Mouse (Mus musculus) forebrain, embryonic 13.5 days (tissue): ENCODE data around the gene Kctd2. TPM values are rescaled to one million over a fixed set of nuclear protein-coding genes. Genes with fewer than 3 reads are reported as not detected.
"Not testable (repeated sequence)": the region's sequence is repeated elsewhere in the genome, so short reads cannot be mapped to it uniquely, and the experiment has no call there.

Experiments
- ATAC-seq: fragments of 200-750 bp; cut with Nextera tagmentation; 2 replicates; pipeline ENCODE4 v1.8.0; 2017
- H3K27ac ChIP-seq: fragments of 300-500 bp; sonication (generic); 2 replicates; pipeline ENCODE4 v1.5.1; 2015; ENCODE audit warnings: inconsistent platforms, mild to moderate bottlenecking, moderate library complexity
- H3K27me3 ChIP-seq: fragments of 300-500 bp; sonication (generic); 2 replicates; pipeline ENCODE4 v1.6.1; 2015; ENCODE audit warnings: mild to moderate bottlenecking, inconsistent platforms
- H3K36me3 ChIP-seq: fragments of 300-500 bp; sonication (generic); 2 replicates; pipeline ENCODE4 v1.6.1; 2015; ENCODE audit warnings: mild to moderate bottlenecking, inconsistent platforms; ENCODE audit not compliant: poor library complexity, severe bottlenecking
- H3K4me1 ChIP-seq: fragments of 300-500 bp; sonication (generic); 2 replicates; pipeline ENCODE4 v1.6.1; 2015; ENCODE audit warnings: inconsistent platforms
- H3K4me2 ChIP-seq: fragments of 300-500 bp; sonication (generic); 2 replicates; pipeline ENCODE4 v1.6.1; 2015; ENCODE audit warnings: inconsistent platforms, mild to moderate bottlenecking, moderate library complexity
- H3K4me3 ChIP-seq: fragments of 300-500 bp; sonication (generic); 2 replicates; pipeline ENCODE4 v1.5.1; 2015; ENCODE audit warnings: mild to moderate bottlenecking, inconsistent platforms
- H3K9ac ChIP-seq: fragments of 300-500 bp; sonication (generic); 2 replicates; pipeline ENCODE4 v1.6.1; 2015; ENCODE audit warnings: mild to moderate bottlenecking, inconsistent platforms
- H3K9me3 ChIP-seq: fragments of 300-500 bp; sonication (generic); replicated peaks from 2 replicates; pipeline ENCODE4 v1.6.1; 2016; ENCODE audit warnings: inconsistent platforms
- WGBS: fragments of 180-500 bp; shearing (Covaris S2); methylation state at CpG from one replicate; pipeline ENCODE4 v1.1.7; 2015; 5-methylcytosine and 5-hydroxymethylcytosine counted together
- polyA plus RNA-seq: library from polyadenylated mRNA; unstranded; fragments of >200 nt; fragmentation: Nextera tagmentation; extraction: Ambion mirVana; gene quantifications from 2 replicates; pipeline ENCODE4 v1.2.1, GENCODE M21; 2015

The Kctd2 gene
- polyA plus RNA-seq, 1 experiment from 2014 or later, result 9.9 TPM

DNA sequence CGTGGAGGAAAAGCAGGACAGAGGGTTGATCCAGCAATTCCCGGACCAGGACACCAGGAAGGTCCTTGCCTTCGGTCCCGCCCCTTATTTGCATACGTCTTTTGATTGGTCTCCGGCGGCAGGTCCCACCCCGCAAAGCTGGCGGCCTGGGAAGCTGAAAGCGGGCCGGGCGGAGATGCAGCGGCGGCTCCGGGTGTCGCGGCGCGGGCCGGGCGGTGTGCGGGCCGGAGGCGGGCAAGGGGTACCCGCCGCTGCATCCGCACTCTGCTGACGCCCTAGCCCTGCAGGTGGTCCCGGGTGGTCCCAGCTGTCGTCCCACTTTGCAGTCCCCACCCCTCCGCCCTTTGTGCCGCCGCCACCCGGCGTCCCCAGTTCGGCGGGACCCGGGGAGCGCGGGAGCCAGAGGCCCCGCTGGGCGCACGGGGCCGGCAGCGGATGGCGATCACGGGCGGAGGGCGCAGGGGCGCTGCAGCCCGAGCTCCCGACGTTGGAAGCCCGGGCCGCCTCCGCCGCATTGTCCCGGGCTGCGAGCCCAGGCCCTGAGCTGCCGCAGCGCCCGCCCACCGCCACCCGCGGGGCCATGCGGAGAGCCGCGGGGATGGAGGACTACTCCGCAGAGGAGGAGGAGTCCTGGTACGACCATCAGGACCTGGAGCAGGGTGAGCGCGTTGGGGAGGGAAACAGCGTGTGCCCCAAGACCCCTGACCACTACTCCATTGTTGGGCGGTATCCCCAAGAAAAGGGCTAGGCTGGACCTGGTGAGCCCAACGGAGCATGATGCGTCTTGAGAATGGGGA is 38.0 kb upstream of the Kctd2 start, which contains the start of gene Cdr2l:
Gene Cdr2l (plus strand): TSS at position 174 of the 797 bp plus-strand sequence.
- Histone ChIP-seq H3K36me3 (no peaks in the 10 kb centered on the region), H3K27ac (peak within 1 kb of the TSS; percentile 93), H3K4me3 (peak within 1 kb of the TSS; percentile 68), H3K4me1 (peaks cover 41% of the 10 kb centered on the region), H3K4me2 (peak within 1 kb of the TSS; percentile 72), H3K9ac (peak within 1 kb of the TSS; percentile 93), H3K9me3 (0 out of 2 replicates have a peak, but pooled peaks cover 4% of the 10 kb centered on the region), H3K27me3 (no peaks in the 10 kb centered on the region)
- under 1% methylated on average over 64 of the region's 76 CpGs for WGBS
- peak; percentile 91 for ATAC-seq

DNA sequence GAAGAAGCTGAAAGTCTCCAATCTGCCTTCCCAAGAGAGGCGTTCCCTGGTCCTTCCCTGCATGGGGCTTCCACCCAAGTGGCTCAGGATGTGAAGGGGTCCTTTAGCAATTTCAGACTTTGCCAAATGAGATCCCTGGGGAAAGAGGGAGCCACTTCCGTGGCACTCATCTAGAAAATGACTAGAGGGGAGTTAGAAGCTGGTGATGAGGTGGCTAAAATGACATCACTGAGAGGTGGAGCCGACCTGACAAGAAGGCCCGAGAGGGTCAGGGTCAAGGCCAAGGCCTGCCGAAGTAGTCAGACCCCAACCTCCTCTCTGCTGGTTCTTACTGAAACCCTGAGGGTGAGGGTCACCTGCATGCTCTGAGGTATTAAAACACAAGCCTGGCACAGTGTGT is 37.0 kb upstream of the Kctd2 start:
- 8% methylated on average over 5 of the region's 5 CpGs for WGBS
- peak overlapping the region; percentile 72 for H3K4me2 ChIP-seq
- peak overlapping the region; percentile 68 for H3K4me3 ChIP-seq
- H3K9ac ChIP-seq, result peak overlapping the region; percentile 93
- peak overlapping the region; percentile 81; the same call in 1 of the 2 replicates for H3K27ac ChIP-seq
- H3K4me1 ChIP-seq, result peaks cover 41% of the 10 kb centered on the region
- H3K36me3 ChIP-seq, result no peaks in the 10 kb centered on the region
- 0 out of 2 replicates have a peak, but pooled peaks cover 3% of the 10 kb centered on the region for H3K9me3 ChIP-seq
- no peaks in the 10 kb centered on the region for H3K27me3 ChIP-seq
- ATAC-seq, result no peak

DNA sequence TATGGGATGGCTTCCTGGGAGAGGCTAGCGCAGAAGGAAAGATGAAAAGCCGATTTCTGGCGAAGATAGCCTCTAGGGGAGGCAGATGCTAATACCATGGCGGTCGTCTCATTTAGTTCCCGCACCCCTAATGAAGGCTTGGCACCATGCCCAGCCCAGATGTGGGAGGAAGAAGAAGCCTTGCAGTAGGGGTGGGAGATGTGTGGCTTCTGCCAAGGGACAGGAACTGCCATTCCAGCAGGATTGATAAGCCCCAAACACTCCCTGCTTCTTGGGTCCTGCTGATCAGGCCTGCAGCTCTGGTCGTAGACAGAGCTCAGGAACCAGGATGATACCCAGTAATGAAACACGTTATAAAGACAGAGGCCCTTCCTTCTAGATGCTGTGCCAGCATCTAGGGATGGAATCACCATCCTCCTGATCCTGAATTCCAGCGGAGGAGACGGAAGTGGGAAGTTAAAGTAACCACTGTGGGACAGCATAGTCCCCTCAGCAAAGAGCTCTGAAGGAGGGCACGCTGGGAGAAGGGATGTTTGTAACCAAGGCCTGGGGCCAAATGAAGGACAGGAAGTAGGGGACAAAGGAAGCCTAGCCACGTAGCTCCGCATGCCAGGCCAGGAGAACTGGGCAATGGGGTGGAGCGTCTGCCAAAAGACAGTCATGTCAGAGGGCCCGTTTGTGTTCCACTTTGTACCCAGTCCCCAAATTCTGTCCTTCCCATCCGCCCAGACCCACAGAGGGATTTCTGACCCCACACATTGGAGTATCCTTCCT is 36.0 kb upstream of the Kctd2 start:
- H3K27me3 ChIP-seq, result no peaks in the 10 kb centered on the region
- peaks cover 5% of the 10 kb centered on the region; the same call in 1 of the 2 replicates for H3K36me3 ChIP-seq
- ATAC-seq, result 0 out of 2 replicates have a peak, but pooled peaks have one; percentile 11
- H3K27ac ChIP-seq, result peak overlapping the region; percentile 81
- peak overlapping the region; percentile 93 for H3K9ac ChIP-seq
- H3K4me3 ChIP-seq, result peak overlapping the region; percentile 68
- H3K4me2 ChIP-seq, result peak overlapping the region; percentile 72
- H3K9me3 ChIP-seq, result no peaks in the 10 kb centered on the region
- WGBS, result 32% methylated on average over 16 of the region's 16 CpGs
- H3K4me1 ChIP-seq, result peaks cover 41% of the 10 kb centered on the region

DNA sequence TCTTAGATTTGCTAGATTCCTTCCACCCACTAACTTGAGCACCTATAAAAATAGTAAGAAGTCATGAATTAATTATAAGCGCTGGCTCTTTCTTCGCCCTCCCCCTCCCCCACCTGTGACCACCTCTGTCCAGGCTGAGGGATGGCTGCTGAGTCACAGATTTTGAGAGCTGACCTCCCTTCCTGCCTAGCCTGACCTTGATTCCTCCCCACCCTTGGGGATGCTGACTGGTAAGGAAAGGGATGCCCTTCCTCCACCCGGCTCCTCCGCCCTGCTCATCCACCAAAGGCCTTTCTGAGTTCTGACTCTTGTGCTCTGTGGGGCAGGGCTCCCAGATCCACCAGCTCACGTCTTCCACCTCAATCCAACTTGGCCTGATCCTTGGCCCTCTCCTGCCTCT is 35.3 kb upstream of the Kctd2 start:
- no peak overlapping the region for H3K4me3 ChIP-seq
- H3K9ac ChIP-seq, result peak overlapping the region; percentile 27
- no peaks in the 10 kb centered on the region for H3K27me3 ChIP-seq
- WGBS, result 82% methylated on average over 5 of the region's 5 CpGs
- no peak for ATAC-seq
- H3K9me3 ChIP-seq, result no peaks in the 10 kb centered on the region
- peaks cover 5% of the 10 kb centered on the region; the same call in 1 of the 2 replicates for H3K36me3 ChIP-seq
- H3K27ac ChIP-seq, result peak overlapping the region; percentile 81
- H3K4me1 ChIP-seq, result peaks cover 41% of the 10 kb centered on the region
- peak overlapping the region; percentile 72 for H3K4me2 ChIP-seq

DNA sequence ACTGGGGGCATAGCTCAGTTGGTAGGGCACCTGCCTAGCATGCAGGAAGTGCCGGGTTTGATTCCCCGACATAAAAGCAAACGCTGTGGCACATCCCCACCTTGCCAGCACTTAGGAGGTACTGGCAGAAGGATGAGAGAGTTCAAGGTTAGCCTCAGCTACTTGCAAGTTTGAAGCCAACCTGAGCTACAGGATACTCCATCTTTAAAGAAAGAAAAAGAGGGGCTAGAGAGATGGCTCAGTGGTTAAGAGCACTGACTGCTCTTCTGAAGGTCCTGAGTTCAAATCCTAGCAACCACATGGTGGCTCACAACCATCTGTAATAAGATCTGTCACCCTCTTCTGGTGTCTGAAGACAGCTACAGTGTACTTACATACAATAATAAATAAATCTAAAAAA is 33.1 kb upstream of the Kctd2 start:
- H3K27me3 ChIP-seq, H3K4me2 ChIP-seq, H3K4me3 ChIP-seq, H3K9ac ChIP-seq, H3K27ac ChIP-seq, H3K9me3 ChIP-seq, ATAC-seq: not testable (repeated sequence)
- Histone ChIP-seq H3K4me1 (peaks cover 36% of the 10 kb centered on the region), H3K36me3 (peaks cover 27% of the 10 kb centered on the region)
- 94% methylated on average over 3 of the region's 3 CpGs for WGBS

DNA sequence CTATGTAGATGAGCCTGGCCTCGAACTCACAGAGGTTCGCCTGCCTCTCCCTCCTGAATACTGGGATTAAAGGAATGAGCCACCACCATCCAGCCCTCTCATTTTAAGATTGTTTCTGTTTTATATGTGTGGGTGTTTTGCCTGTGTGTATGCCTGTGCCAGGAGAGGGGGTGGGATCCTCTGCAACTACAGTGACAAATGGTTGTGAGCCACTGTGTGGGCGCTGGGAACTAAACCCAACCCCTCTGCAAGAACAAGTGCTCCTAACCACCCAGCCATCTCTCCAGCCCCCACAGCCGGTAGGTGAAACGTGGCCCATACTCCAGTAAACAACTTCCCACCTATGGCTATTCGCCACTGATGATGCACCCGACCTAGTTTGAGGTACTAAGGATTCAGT is 28.6 kb upstream of the Kctd2 start:
- H3K4me1 ChIP-seq, result no peaks in the 10 kb centered on the region
- no peak overlapping the region for H3K4me2 ChIP-seq
- H3K36me3 ChIP-seq, result peaks cover 72% of the 10 kb centered on the region
- H3K27ac ChIP-seq, result no peak overlapping the region
- no peak overlapping the region for H3K9ac ChIP-seq
- no peaks in the 10 kb centered on the region for H3K9me3 ChIP-seq
- H3K4me3 ChIP-seq, result no peak overlapping the region
- WGBS, result 92% methylated on average over 7 of the region's 7 CpGs
- H3K27me3 ChIP-seq, result no peaks in the 10 kb centered on the region
- no peak for ATAC-seq

DNA sequence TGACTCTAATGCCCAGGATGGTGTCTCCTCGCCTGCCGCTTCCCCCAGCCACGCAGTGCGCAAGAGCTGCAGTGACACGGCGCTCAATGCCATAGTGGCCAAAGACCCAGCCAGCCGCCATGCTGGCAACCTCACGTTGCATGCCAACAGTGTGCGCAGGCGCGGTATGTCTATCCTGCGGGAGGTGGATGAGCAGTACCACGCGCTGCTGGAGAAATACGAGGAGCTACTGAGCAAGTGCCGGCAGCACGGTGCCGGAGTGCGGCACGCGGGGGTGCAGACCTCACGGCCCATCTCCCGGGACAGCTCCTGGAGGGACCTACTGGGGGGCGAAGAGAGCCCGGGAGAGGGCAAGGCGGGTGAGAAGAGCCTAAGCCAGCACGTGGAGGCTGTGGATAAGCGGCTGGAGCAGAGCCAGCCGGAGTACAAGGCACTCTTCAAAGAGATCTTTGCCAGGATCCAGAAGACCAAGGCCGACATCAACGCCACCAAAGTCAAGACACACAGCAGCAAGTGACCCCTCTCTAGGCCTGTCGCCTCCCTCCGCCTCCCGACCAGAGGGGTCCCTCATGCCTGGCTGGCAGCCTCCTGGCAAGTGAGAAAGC is 26.1 kb upstream of the Kctd2 start:
- no peak for ATAC-seq
- Histone ChIP-seq H3K4me3 (no peak overlapping the region), H3K4me1 (no peaks in the 10 kb centered on the region), H3K4me2 (no peak overlapping the region), H3K27ac (no peak overlapping the region), H3K36me3 (peaks cover 71% of the 10 kb centered on the region), H3K9ac (no peak overlapping the region), H3K9me3 (no peaks in the 10 kb centered on the region), H3K27me3 (no peaks in the 10 kb centered on the region)
- 71% methylated on average over 34 of the region's 34 CpGs for WGBS

DNA sequence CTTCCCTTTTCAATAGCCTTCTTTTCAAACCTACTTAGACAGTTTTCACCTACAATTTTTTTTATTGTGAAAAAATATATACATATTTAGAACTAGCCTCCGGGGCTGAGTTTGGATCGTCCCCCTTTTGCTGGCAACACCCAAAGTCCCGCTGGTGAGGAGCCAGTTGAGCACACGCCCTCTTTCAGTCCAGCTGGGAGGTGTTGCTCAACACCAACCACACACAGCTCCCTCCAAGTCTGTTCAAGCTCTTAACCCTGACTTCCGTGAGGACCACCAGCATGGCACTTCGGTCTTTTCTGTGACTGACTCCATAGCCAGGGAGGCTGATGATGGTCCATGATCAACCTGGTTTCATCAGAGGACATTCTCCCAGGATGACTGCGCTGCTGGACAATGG is 21.8 kb upstream of the Kctd2 start:
- H3K27me3 ChIP-seq, result no peaks in the 10 kb centered on the region
- ATAC-seq, result no peak
- no peak overlapping the region for H3K4me2 ChIP-seq
- H3K4me3 ChIP-seq, result no peak overlapping the region
- WGBS, result 87% methylated on average over 7 of the region's 7 CpGs
- no peak overlapping the region for H3K27ac ChIP-seq
- peaks cover 7% of the 10 kb centered on the region for H3K4me1 ChIP-seq
- H3K36me3 ChIP-seq, result peaks cover 37% of the 10 kb centered on the region
- no peaks in the 10 kb centered on the region for H3K9me3 ChIP-seq
- no peak overlapping the region for H3K9ac ChIP-seq

DNA sequence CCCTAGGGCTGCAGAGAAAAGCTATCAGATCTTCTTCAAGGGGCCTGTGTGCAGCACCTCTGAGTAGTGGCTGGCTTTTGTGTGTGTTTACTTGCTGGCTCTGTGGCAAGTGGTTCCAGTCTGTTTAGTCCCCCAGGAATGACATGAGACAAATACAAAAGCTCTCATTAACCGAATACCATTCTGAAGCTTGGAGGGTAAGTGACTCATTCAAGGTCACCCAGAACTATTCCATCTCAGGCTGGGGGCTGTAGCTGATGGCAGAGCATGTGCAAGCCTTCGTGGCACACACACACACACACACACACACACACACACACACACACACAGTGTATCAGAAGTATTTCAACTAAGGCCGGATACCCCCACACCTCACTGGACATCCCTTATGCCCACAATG is 19.8 kb upstream of the Kctd2 start:
- peaks cover 19% of the 10 kb centered on the region for H3K4me1 ChIP-seq
- H3K4me2 ChIP-seq, result no peak overlapping the region
- no peaks in the 10 kb centered on the region for H3K9me3 ChIP-seq
- no peak for ATAC-seq
- peak overlapping the region; percentile 49; the same call in 1 of the 2 replicates for H3K27ac ChIP-seq
- WGBS, result 68% methylated on average over 3 of the region's 3 CpGs
- H3K36me3 ChIP-seq, result peaks cover 17% of the 10 kb centered on the region
- no peak overlapping the region for H3K9ac ChIP-seq
- H3K4me3 ChIP-seq, result no peak overlapping the region
- no peaks in the 10 kb centered on the region for H3K27me3 ChIP-seq

DNA sequence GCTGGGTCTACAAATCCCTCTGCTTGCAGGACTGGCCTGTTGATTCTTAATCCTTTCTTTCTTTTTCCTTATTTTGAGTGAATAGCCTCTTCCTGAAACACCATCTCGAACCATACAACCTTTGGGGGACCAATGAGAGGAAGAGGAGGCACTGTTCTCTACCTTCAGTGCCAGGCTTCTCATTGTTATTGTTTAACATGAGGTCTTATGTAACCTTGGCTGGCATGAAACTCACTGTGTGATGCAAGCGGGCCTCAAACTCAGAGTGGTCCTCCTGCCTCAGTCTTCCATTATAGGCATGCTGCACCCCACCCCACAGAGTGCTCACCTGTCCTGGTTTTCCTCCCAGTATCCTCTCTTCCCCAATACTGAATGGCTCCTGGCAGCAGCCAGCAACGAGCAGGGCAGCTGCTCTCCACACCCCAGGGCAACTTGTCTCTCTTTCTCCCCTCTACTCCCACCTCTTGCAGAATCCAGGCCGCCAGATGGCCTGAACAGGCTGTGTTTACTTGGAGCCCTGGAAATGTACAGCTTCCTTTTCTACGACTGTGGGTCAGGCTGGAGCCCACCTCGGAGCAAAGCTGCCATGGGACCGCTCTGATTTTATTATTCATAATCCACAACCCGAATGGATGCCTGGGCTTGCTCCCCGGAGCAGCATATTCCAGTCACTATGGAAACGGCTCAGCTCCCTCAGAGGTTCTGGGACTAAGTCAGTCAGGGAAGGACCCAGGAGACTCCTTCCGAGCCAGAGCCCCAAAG is 19.1 kb upstream of the Kctd2 start:
- peak overlapping the region; percentile 49 for H3K27ac ChIP-seq
- no peak for ATAC-seq
- H3K4me2 ChIP-seq, result peak overlapping the region; percentile 4; the same call in 1 of the 2 replicates
- peak overlapping the region; percentile 22; the same call in 1 of the 2 replicates for H3K9ac ChIP-seq
- H3K36me3 ChIP-seq, result peaks cover 13% of the 10 kb centered on the region
- no peak overlapping the region for H3K4me3 ChIP-seq
- WGBS, result 46% methylated on average over 11 of the region's 11 CpGs
- H3K27me3 ChIP-seq, result no peaks in the 10 kb centered on the region
- H3K4me1 ChIP-seq, result peaks cover 26% of the 10 kb centered on the region
- H3K9me3 ChIP-seq, result no peaks in the 10 kb centered on the region

DNA sequence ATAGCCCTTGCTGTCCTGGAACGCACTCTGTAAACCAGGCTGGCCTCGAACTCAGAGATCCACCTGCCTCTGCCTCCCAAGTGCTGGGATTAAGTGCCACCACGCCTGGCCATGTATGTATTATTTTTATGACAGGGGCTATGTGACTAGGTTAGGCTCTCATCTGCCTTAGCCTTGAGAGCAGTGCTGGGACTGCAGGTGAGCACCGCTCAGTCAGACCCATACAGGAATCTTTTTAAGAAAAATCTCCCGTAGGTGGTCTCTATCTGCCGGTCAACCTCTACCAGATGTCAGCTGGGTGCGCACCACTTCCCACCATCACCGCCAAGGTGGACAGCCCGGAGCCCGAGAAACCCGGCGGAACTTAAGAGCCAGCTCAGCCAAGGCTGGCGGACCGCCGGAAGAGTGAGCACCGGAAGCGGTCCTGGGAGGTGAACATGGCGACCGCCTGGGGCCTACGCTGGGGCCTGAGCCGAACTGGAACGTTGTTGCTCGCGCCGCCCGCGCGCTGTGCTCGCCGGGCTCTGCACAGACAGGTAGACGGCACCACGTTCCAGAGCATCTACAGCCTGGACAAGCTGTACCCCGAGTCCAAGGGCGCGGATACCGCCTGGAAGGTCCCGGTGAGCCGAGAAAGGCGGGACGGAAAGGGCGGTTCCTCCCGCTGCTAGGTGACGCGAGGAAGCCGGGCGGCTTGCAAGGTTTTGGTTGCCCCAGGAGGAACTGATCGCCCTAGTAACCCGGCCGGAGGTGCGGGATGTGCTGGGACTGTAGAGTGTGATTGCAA is 16.4 kb upstream of the Kctd2 start, which contains the start of gene Mrpl58:
Gene Mrpl58 (plus strand): TSS at position 415 of the 787 bp plus-strand sequence.
- H3K36me3 ChIP-seq, result peaks cover 29% of the 10 kb centered on the region
- 2% methylated on average over 50 of the region's 50 CpGs for WGBS
- peak within 1 kb of the TSS; percentile 86 for H3K9ac ChIP-seq
- H3K4me3 ChIP-seq, result peak within 1 kb of the TSS; percentile 67
- peak within 1 kb of the TSS; percentile 80 for H3K27ac ChIP-seq
- peak; percentile 92 for ATAC-seq
- peak within 1 kb of the TSS; percentile 67 for H3K4me2 ChIP-seq
- no peaks in the 10 kb centered on the region for H3K27me3 ChIP-seq
- no peaks in the 10 kb centered on the region for H3K9me3 ChIP-seq
- H3K4me1 ChIP-seq, result peaks cover 38% of the 10 kb centered on the region
